Mouse (Mus musculus) E14TG2a.4 (cell line): ENCODE measurements at regions not wholly inside any gene's neighbourhood (a gene's known extent, or its start where the extent isn't known, plus 50 kb on each side); places are given as distances from the start of the nearest gene placed in this dataset.

Source experiments
- H3K27me3 ChIP-seq: 2 replicates; pipeline ENCODE4 v1.6.1; 2014; ENCODE audit warnings: low read length, control low read depth; ENCODE audit not compliant: insufficient read depth
- H3K36me3 ChIP-seq: 2 replicates; pipeline ENCODE4 v1.6.1; 2014; ENCODE audit warnings: low read length, control low read depth; ENCODE audit not compliant: insufficient read depth
- H3K4me1 ChIP-seq: replicated peaks from 2 replicates; pipeline ENCODE4 v1.6.1; 2014; ENCODE audit warnings: low read depth, low read length, control low read depth
- H3K4me3 ChIP-seq: replicated peaks from 2 replicates; pipeline ENCODE4 v1.5.1; 2014; ENCODE audit warnings: mild to moderate bottlenecking, low read length
- H3K9me3 ChIP-seq: 2 replicates; pipeline ENCODE4 v1.6.1; 2014; ENCODE audit warnings: low read length, control low read depth
- CTCF ChIP-seq: conservative IDR thresholded peaks from 2 replicates; pipeline ENCODE4 v1.5.1; 2014; ENCODE audit warnings: low read length
- NANOG ChIP-seq: IDR thresholded peaks from 2 replicates; pipeline ENCODE4 v1.6.1; 2014; ENCODE audit warnings: borderline replicate concordance, low read length, mixed read lengths
- POU5F1 ChIP-seq: IDR thresholded peaks from 2 replicates; pipeline ENCODE4 v1.6.1; 2014; ENCODE audit warnings: low read length, borderline replicate concordance

DNA sequence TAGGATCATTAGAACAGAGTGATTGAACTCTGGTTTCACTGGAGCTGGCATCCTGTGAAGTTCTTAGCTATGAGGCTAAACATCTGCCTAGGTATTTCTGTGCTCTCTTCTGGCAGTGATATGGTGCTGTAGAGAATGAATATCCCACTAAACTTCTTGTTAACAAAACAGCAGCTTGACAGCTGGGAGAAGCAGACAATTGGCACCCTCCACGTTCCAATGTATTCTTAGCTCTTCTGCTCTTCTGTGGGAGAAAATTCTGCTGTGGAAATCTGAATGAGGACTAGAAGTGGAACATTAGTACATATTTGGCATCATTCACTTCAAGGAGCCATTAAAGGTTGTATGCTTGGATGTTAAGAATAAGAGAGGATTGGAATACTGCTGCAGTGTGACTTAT lies 177.0 kb upstream of the Pter start:
- Histone ChIP-seq H3K36me3 (no peaks in the 10 kb centered on the region), H3K4me1 (peaks cover 6% of the 10 kb centered on the region; the same call in 1 of the 2 replicates), H3K9me3 (no peaks in the 10 kb centered on the region), H3K27me3 (no peaks in the 10 kb centered on the region), H3K4me3 (no peak overlapping the region)
- TF ChIP-seq POU5F1 (no peak), NANOG (no peak), CTCF (no peak)

DNA sequence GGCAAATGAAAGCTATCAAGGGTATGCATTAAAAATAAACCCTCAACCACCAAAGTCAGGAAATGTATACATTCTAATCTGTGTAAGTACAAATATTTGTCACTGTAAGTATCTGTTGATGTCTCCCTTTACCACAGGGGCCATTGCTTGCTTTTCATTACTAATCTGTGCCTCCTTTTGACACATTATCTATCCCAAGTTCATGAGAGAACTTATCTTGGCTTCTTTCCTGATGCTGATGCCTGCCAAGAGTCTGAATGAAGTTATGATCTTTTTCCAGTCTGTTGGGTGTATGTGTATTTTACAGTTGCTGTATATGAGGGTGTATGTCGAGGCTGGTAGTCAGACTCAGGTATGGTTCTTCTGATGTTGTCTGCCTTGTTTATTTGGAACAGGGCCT lies 165.0 kb upstream of the Pter start:
- Histone ChIP-seq H3K27me3 (no peaks in the 10 kb centered on the region), H3K4me1 (no peaks in the 10 kb centered on the region), H3K4me3 (no peak overlapping the region), H3K36me3 (no peaks in the 10 kb centered on the region), H3K9me3 (no peaks in the 10 kb centered on the region)
- no peak for TF ChIP-seq NANOG
- no peak for TF ChIP-seq POU5F1
- no peak for TF ChIP-seq CTCF

DNA sequence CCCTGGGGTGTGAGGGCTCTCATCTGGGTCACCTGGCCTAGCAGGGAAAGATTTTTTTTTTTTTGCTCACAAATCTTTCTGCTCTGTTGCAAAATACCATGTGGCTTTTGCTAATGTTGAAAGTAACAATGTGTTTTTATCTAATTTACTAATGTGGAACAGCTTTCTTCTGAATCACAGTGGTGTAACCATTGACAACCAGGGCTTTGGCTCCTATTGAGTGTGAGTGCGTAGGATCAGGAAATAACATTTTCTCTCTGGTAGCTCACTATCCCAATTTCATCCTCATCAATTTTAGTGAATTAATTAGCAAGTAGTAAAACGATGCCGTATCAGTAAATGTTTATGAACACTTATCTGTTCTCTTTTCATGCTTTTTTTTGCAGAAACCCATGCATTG lies 163.9 kb upstream of the Pter start:
- H3K27me3 ChIP-seq = no peaks in the 10 kb centered on the region
- H3K4me3 ChIP-seq = no peak overlapping the region
- no peaks in the 10 kb centered on the region for H3K36me3 ChIP-seq
- no peaks in the 10 kb centered on the region for H3K4me1 ChIP-seq
- TF ChIP-seq CTCF (no peak), NANOG (no peak), POU5F1 (no peak)
- H3K9me3 ChIP-seq = no peaks in the 10 kb centered on the region

DNA sequence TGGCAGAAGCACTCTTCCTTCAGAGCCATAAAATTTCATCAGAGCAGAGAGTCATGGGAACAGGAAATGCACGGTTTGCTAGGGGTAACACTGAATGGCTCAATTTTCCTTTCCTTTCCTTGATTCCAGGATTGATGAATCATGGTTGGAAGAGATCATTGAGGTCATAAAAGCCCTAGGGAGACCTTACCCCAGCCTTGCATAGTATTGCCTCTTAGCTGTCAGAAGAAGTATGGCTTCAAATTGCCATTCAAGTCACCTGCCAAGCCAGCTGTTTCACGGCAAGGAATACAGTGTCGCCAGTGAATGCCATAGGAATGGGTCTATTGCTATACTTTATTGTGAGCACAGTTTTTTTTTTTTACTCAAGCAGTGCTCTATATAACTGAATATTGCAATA lies 162.4 kb upstream of the Pter start:
- Histone ChIP-seq H3K36me3 (no peaks in the 10 kb centered on the region), H3K4me1 (no peaks in the 10 kb centered on the region), H3K9me3 (no peaks in the 10 kb centered on the region), H3K4me3 (no peak overlapping the region), H3K27me3 (no peaks in the 10 kb centered on the region)
- TF ChIP-seq POU5F1 = no peak
- TF ChIP-seq NANOG = no peak

DNA sequence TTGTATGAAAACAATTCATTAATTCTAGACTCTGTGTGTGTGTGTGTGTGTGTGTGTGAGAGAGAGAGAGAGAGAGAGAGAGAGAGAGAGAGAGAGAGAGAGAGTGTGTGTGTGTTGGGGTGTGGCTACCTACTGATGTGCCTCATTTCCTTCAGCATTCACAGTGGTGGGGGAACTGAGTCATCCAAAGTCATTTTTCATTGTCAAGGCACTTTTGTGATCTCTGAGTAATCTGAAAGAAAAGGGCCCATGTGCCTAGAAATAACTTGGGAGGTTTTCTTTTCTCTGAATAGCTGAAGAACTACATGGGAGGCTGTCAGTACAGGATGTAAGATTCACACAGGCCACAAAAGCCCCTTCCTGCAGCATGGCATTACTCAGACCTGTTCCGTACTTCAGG lies 159.3 kb upstream of the Pter start:
- Histone ChIP-seq H3K4me3 (no peak overlapping the region), H3K9me3 (no peaks in the 10 kb centered on the region), H3K36me3 (no peaks in the 10 kb centered on the region), H3K27me3 (no peaks in the 10 kb centered on the region), H3K4me1 (no peaks in the 10 kb centered on the region)
- no peak for TF ChIP-seq CTCF
- TF ChIP-seq NANOG = no peak
- no peak for TF ChIP-seq POU5F1

DNA sequence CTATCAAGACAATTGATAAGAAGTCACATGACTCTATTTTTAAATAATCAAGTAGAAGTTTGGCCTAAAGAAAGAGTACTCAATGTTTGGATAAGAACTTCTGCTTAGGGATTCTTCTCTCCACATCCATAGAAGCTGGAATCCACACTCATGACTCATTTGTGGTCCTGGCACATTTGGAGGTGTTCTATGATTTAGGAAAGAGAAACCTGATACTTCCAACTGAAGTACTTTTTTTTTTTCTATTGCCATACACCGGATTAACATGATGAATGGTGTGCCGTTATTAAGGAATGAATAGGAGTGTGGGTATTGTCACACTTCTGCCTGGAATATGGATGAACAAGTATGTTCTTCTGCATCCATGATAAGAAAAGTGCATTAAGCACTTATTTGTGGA lies 158.5 kb upstream of the Pter start:
- Histone ChIP-seq H3K4me3 (no peak overlapping the region), H3K27me3 (no peaks in the 10 kb centered on the region)

DNA sequence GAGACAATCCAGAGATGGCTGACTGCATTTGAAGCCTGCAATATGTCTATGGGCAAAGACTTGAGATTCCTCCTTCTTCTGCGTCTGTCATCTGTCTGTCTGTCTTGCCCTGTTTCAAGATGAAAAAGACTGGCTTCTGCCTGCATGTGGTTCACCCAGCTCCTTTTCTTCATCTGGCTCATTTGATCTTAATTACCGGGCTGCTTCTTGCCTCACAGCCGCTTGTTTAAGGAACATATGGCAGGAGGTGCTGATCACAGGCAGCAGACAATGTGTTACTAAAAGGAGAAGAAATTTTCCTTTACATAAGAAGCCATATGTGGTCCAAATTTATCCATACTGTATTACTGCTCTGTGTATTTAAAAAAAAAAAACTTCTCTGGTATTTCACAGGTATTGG lies 147.0 kb upstream of the Pter start:
- no peak overlapping the region for H3K4me3 ChIP-seq
- H3K4me1 ChIP-seq = no peaks in the 10 kb centered on the region
- no peaks in the 10 kb centered on the region for H3K36me3 ChIP-seq
- H3K9me3 ChIP-seq = no peaks in the 10 kb centered on the region
- H3K27me3 ChIP-seq = no peaks in the 10 kb centered on the region
- TF ChIP-seq NANOG = no peak
- TF ChIP-seq POU5F1 = no peak
- TF ChIP-seq CTCF = no peak

More for the DNA sequence above, 158.5 kb upstream of the Pter start:
- H3K9me3 ChIP-seq = no peaks in the 10 kb centered on the region
- TF ChIP-seq CTCF (no peak), NANOG (no peak), POU5F1 (no peak)
- no peaks in the 10 kb centered on the region for H3K36me3 ChIP-seq
- no peaks in the 10 kb centered on the region for H3K4me1 ChIP-seq

DNA sequence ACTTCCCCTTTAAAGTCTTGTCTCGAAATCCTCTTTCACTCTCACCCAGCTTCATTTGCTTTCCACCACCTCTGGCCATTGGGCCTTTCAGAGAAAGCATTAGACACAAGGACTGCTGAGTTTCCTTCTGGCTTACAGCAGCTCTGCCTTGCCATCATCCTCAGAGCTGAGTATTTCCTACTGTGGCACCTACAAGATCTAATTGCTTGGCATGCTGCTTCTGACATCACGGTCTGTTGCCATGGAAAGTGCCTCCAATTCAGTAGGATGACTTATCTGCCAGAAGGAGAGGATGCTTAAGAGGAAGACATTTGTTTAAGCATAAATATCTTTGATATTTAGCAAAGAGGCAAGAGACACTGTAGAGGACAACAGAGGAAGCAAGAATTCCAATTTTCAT lies 146.1 kb upstream of the Pter start:
- TF ChIP-seq POU5F1 = no peak
- no peak for TF ChIP-seq NANOG
- TF ChIP-seq CTCF = no peak
- Histone ChIP-seq H3K4me3 (no peak overlapping the region), H3K36me3 (no peaks in the 10 kb centered on the region), H3K27me3 (no peaks in the 10 kb centered on the region), H3K4me1 (no peaks in the 10 kb centered on the region), H3K9me3 (no peaks in the 10 kb centered on the region)

DNA sequence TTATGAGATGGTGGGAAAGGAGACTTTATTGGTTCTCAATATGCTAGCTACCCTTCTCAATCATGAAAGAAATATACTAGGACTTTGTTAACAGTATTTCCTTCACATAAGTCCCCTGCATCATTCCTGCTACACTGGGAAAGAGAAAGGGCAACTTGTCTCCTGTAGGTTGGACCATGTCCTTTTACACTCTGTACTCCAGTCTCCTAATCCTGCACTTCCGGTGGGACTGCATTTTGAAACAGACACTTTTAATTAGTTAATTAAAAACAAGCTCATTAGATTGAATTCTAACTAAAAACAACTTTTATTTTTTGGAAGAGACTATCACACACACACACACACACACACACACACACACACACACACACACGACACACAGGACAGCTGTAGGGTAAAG lies 131.2 kb upstream of the Pter start:
- Histone ChIP-seq H3K36me3 (no peaks in the 10 kb centered on the region), H3K4me3 (no peak overlapping the region), H3K27me3 (no peaks in the 10 kb centered on the region), H3K4me1 (no peaks in the 10 kb centered on the region), H3K9me3 (no peaks in the 10 kb centered on the region)
- TF ChIP-seq NANOG (no peak), CTCF (no peak), POU5F1 (no peak)
